Mouse (Mus musculus) liver, embryonic 15.5 days (tissue): ENCODE data around the gene Specc1l. TPM values are rescaled to one million over a fixed set of nuclear protein-coding genes. Genes with fewer than 3 reads are reported as not detected.
A peak's percentile ranks its signal among the peaks of the same experiment; 100 is the strongest.

Source experiments
- ATAC-seq: fragments of 200-750 bp; cut with Nextera tagmentation; 2 replicates; pipeline ENCODE4 v1.8.0; 2017; ENCODE audit warnings: moderate number of reproducible peaks, mild to moderate bottlenecking, moderate library complexity; ENCODE audit not compliant: insufficient read depth
- H3K27ac ChIP-seq: fragments of 300-500 bp; sonication (generic); replicated peaks from 2 replicates; pipeline ENCODE4 v1.5.1; 2015; ENCODE audit warnings: mild to moderate bottlenecking, inconsistent platforms
- H3K27me3 ChIP-seq: fragments of 300-500 bp; sonication (generic); 2 replicates; pipeline ENCODE4 v1.6.1; 2015; ENCODE audit warnings: mild to moderate bottlenecking, inconsistent platforms
- H3K36me3 ChIP-seq: fragments of 300-500 bp; sonication (generic); replicated peaks from 2 replicates; pipeline ENCODE4 v1.6.1; 2015; ENCODE audit warnings: moderate library complexity, mild to moderate bottlenecking, inconsistent platforms
- H3K4me1 ChIP-seq: fragments of 300-500 bp; sonication (generic); replicated peaks from 2 replicates; pipeline ENCODE4 v1.6.1; 2015; ENCODE audit warnings: inconsistent platforms
- H3K4me2 ChIP-seq: fragments of 300-500 bp; sonication (generic); 2 replicates; pipeline ENCODE4 v1.6.1; 2015; ENCODE audit warnings: moderate library complexity, mild to moderate bottlenecking, inconsistent platforms
- H3K4me3 ChIP-seq: fragments of 300-500 bp; sonication (generic); replicated peaks from 2 replicates; pipeline ENCODE4 v1.5.1; 2015; ENCODE audit warnings: mild to moderate bottlenecking, inconsistent platforms
- H3K9ac ChIP-seq: fragments of 300-500 bp; sonication (generic); 2 replicates; pipeline ENCODE4 v1.6.1; 2015; ENCODE audit warnings: moderate library complexity, mild to moderate bottlenecking, inconsistent platforms
- H3K9me3 ChIP-seq: fragments of 300-500 bp; sonication (generic); replicated peaks from 2 replicates; pipeline ENCODE4 v1.6.1; 2016; ENCODE audit warnings: inconsistent platforms
- WGBS: fragments of 180-500 bp; shearing (Covaris S2); methylation state at CpG from one replicate; pipeline ENCODE4 v1.1.7; 2015; ENCODE audit warnings: mixed read lengths; ENCODE audit not compliant: insufficient replicate concordance; 5-methylcytosine and 5-hydroxymethylcytosine counted together
- polyA plus RNA-seq: library from polyadenylated mRNA; unstranded; fragments of >200 nt; fragmentation: Nextera tagmentation; extraction: Ambion mirVana; gene quantifications from 2 replicates; pipeline ENCODE4 v1.2.1, GENCODE M21; 2015

The Specc1l gene
- polyA plus RNA-seq, 1 experiment from 2014 or later = 5.0 TPM

DNA sequence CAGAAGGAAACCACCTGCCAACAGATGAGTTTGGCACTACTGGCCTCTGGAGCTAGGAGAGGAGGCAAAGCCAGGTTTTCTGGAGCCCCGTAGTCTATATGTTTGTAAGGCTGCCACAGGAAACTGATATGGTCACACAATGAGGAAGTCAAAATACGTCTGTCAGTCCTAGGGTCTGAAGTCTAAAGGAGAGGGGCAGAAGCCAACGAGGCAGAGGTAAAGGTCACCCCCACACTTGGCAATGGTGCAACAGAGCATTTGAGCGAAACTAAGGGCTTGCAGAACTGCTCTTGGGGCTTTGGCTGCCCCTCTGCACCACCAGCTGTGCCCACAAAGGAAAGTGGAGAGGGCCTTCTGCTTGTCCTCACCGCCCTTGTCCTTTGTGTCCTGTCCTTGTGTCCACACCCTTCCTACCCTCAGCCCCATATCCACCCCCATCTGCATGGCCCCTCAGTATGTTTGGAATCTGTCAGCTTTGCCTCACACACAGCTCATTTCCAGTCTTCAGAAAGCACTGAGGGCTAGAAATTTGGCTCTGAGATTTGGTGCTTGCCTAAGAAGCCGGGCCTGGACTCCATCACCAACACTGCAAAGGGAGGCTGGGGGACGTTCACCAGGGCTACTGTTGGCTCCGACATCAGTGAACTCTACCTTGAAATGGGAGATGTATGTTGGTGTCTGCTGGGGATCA, 24.4 kb upstream of the Specc1l start:
- ATAC-seq = no peak
- H3K4me2 ChIP-seq = no peak overlapping the region
- no peak overlapping the region for H3K27ac ChIP-seq
- no peak overlapping the region for H3K4me3 ChIP-seq
- no peak overlapping the region for H3K9ac ChIP-seq
- H3K36me3 ChIP-seq = no peaks in the 10 kb centered on the region
- 41% methylated on average over 8 of the region's 8 CpGs for WGBS
- H3K4me1 ChIP-seq = no peaks in the 10 kb centered on the region
- H3K9me3 ChIP-seq = no peaks in the 10 kb centered on the region
- no peaks in the 10 kb centered on the region for H3K27me3 ChIP-seq

DNA sequence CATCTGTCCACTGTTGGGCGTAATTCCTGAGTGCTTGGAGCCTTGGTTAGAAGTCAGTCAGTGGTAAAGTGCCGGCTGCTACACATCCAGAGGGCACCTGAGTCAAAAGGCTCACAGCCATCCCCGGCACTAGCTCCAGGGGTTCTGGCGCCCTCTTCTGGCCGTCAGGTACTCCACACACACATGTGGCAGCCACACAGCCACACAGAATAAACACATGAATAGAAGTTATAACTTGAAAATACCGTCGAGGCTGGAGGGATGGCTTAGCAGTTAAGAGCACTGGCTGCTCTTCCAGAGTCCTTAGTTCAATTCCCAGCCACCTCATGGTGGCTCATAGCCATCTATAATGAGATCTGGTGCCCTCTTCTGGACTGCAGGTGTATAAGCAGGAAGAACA, 20.2 kb upstream of the Specc1l start:
- Histone ChIP-seq H3K9me3 (no peaks in the 10 kb centered on the region), H3K4me1 (no peaks in the 10 kb centered on the region), H3K27me3 (no peaks in the 10 kb centered on the region), H3K36me3 (no peaks in the 10 kb centered on the region), H3K27ac (no peak overlapping the region), H3K4me2 (no peak overlapping the region), H3K9ac (no peak overlapping the region), H3K4me3 (no peak overlapping the region)
- WGBS = 46% methylated on average over 7 of the region's 7 CpGs
- ATAC-seq = no peak

DNA sequence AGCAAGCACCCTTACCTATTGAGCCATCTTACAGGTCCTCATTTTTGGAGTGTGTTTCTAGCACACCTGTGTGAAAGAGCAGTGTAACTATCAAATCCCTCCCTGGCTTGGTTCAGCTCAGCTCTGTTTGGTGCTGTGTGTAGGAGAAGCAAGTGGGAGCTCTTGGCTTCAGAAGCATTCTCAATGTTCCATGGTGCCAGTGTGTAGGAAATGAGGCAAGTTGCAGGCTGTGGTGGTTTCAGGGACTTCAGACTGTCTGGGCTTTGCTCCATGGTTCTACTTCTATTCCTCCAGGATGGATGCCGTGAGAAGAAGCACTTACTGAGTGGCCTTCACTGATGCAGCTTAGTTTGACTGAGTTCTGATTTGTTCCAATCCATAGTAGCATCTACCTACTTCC, 14.1 kb upstream of the Specc1l start:
- H3K9ac ChIP-seq = no peak overlapping the region
- no peaks in the 10 kb centered on the region for H3K27me3 ChIP-seq
- no peak overlapping the region for H3K4me3 ChIP-seq
- WGBS = 56% methylated on average over 1 of the region's 1 CpGs
- H3K9me3 ChIP-seq = no peaks in the 10 kb centered on the region
- H3K4me1 ChIP-seq = no peaks in the 10 kb centered on the region
- ATAC-seq = no peak
- no peak overlapping the region for H3K27ac ChIP-seq
- no peak overlapping the region for H3K4me2 ChIP-seq
- no peaks in the 10 kb centered on the region for H3K36me3 ChIP-seq

DNA sequence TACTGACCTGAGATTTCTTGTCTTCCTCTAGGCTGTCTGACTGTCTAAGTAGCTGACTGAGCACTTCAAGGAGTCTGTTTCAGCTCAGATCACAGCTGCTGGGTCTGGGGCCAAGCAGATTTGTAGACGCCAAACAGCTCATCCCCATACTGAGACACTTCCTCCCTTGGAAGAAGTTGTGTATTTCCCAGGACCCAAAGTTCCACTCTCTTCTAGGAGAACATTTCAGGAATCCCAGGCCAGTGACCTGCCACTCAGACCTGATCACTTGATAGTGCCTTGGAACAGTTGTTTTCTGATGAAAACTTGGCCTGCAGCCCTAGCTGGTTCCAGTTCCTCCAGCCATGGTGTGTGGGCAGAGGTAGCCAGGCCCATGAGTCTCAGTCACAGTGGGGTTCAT, 11.1 kb upstream of the Specc1l start:
- WGBS = 64% methylated on average over 1 of the region's 1 CpGs
- no peak for ATAC-seq

DNA sequence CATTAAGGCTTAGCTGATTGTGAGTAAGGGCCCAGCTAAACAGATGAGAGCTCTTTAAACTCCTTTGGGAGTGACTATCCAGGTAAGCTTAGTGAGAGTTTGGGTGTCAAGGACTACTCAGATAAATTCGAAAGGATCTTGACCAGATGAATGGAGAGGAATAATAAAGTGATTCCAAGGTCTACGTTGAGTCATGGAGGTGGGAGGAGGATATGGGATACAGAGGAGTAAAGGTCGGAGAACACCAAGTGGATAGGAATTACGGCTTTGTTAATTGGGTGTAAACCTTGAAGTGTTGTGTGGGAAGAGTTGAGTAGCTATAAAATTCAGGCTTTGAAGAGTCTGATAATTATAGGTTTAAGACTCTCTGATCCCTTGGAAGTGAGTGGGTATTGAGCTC, 5.7 kb upstream of the Specc1l start:
- no peak overlapping the region for H3K4me3 ChIP-seq
- H3K36me3 ChIP-seq = no peaks in the 10 kb centered on the region
- ATAC-seq = no peak
- H3K4me2 ChIP-seq = no peak overlapping the region
- peaks cover 3% of the 10 kb centered on the region for H3K4me1 ChIP-seq
- no peak overlapping the region for H3K9ac ChIP-seq
- H3K9me3 ChIP-seq = no peaks in the 10 kb centered on the region
- H3K27me3 ChIP-seq = no peaks in the 10 kb centered on the region
- H3K27ac ChIP-seq = no peak overlapping the region
- 55% methylated on average over 4 of the region's 4 CpGs for WGBS

More for the DNA sequence above, 11.1 kb upstream of the Specc1l start:
- no peaks in the 10 kb centered on the region for H3K36me3 ChIP-seq
- H3K9ac ChIP-seq = no peak overlapping the region
- no peak overlapping the region for H3K4me3 ChIP-seq
- H3K4me1 ChIP-seq = no peaks in the 10 kb centered on the region
- H3K9me3 ChIP-seq = no peaks in the 10 kb centered on the region
- H3K27ac ChIP-seq = no peak overlapping the region
- no peaks in the 10 kb centered on the region for H3K27me3 ChIP-seq
- H3K4me2 ChIP-seq = no peak overlapping the region

DNA sequence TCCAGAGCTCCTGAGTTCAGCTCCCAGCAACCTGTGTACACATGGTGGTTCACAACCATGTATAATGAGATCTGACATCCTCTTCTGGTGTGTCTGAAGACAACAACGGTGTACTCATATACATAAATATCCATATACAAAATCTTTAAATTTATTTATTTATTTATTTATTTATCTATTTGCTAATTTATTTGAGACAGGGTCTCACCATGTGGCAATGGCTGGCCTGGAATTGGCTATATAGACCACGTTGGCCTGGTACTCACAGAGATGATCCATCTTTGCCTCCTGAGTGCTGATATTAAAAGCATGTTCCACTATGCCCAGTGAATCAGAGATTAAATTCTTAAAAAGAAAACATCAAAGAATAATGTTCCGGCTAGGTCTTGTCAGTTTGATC, 1.0 kb upstream of the Specc1l start:
- Histone ChIP-seq H3K4me2 (no peak overlapping the region), H3K4me3 (no peak overlapping the region), H3K4me1 (peaks cover 25% of the 10 kb centered on the region), H3K27me3 (no peaks in the 10 kb centered on the region), H3K9me3 (no peaks in the 10 kb centered on the region), H3K9ac (no peak overlapping the region), H3K27ac (no peak overlapping the region), H3K36me3 (no peaks in the 10 kb centered on the region)
- ATAC-seq = no peak
- 74% methylated on average over 3 of the region's 3 CpGs for WGBS

DNA sequence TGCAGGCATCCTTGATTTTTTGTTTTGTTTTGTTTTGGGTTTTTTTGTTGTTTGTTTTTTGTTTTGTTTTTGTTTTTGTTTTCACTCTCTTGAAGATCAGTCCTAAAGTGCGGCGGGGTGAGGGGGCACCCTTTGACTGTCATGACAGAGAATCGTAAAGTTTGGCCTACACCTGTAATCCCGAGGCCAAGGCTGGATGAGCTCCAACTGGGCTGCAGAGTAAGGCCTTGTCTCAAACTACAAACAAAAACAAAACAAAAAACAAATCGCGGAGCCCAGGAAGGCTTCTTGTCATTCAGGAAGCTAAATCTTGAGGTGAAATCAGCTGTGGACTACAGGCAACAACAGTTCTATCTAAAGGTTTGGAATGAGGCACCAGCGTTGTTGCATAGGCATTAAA, 1.1 kb downstream of the Specc1l start:
- 53% methylated on average over 7 of the region's 7 CpGs for WGBS
- H3K9ac ChIP-seq = peak overlapping the region; percentile 90

DNA sequence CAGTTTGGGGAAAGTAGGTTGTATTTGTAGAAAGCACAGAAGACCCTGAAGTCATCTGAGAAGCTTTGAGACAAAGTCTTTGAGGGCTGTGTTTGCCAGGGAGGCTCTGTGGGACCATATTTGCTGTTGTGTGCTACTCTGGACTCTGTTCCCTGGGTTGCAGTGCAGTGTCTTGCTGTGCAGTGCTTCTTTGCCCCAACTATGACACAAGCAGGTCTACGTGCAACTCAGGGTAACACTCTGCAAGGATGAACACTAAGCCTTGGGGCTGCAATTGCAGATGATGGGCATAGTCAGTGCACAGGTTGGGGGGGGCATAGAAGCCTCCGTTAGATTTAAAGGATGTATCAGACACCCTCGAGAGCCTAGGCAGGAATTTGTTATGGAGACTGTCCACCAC, 8.8 kb downstream of the Specc1l start:
- no peaks in the 10 kb centered on the region for H3K9me3 ChIP-seq
- H3K4me1 ChIP-seq = peaks cover 30% of the 10 kb centered on the region
- H3K36me3 ChIP-seq = no peaks in the 10 kb centered on the region
- ATAC-seq = peak; percentile 51; the same call in 1 of the 2 replicates
- H3K4me3 ChIP-seq = no peak overlapping the region
- WGBS = 50% methylated on average over 3 of the region's 3 CpGs
- H3K9ac ChIP-seq = no peak overlapping the region
- no peak overlapping the region for H3K4me2 ChIP-seq
- H3K27ac ChIP-seq = no peak overlapping the region
- H3K27me3 ChIP-seq = no peaks in the 10 kb centered on the region

More for the DNA sequence above, 1.1 kb downstream of the Specc1l start:
- H3K27me3 ChIP-seq = no peaks in the 10 kb centered on the region
- no peaks in the 10 kb centered on the region for H3K9me3 ChIP-seq
- no peak overlapping the region for H3K27ac ChIP-seq
- peaks cover 25% of the 10 kb centered on the region for H3K4me1 ChIP-seq
- H3K4me2 ChIP-seq = peak overlapping the region; percentile 96
- peak overlapping the region; percentile 91 for H3K4me3 ChIP-seq
- no peak for ATAC-seq
- H3K36me3 ChIP-seq = no peaks in the 10 kb centered on the region

DNA sequence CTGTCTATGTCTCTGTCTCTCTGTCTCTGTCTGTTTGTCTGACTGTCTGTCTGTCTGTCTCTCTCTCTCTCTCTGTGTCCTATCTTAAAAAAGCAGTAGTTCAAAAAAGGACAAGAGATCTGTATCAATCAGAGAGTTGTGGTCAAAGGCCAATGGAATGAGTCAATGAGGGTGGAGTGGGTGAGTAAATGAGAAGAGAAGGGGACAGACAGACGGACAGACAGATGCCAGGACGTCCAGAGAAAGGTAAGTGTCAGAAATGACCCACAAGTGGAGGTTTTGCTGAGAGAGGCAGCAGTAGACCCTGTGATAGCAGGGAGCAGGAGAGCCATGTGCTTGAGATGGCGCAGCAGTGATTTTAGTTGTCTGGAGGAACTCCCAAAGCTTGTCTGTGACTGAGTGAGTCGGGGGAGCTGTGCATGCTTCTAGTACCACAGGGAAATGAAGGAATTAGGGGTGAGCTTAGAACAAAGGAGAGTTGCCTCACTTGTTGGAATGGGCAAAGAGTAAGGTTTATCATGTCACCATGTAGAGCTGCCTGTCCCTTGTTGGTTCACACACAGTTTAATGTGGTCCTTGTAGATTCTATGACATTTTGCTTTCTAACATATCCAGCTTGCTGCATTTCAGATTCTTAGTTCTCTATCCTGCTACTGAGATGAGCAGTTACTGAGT, 10.2 kb downstream of the Specc1l start:
- WGBS = 43% methylated on average over 4 of the region's 4 CpGs
- Histone ChIP-seq H3K27me3 (no peaks in the 10 kb centered on the region), H3K9ac (no peak overlapping the region), H3K4me3 (no peak overlapping the region), H3K9me3 (no peaks in the 10 kb centered on the region), H3K27ac (no peak overlapping the region), H3K4me2 (no peak overlapping the region), H3K4me1 (peaks cover 30% of the 10 kb centered on the region), H3K36me3 (no peaks in the 10 kb centered on the region)
- no peak for ATAC-seq

DNA sequence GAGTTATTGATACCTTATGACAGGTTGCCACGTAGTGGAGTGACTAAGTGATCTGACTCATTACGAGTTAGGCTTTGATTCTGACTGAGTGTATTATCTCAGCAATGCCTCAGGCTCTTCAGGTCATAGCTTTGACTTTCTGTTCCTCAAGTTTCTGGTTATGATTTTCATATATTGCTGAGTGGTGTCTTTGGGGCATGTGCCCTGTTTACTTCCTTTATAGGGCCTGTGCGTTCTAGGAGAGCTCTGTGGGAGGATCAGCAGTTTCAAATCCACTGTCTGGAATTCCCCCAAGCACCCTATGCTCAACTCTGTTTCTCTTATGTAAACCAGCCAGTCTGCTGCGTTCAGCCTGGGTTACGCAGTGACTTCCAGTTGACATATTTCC, 10.7 kb downstream of the Specc1l start:
- Histone ChIP-seq H3K27me3 (no peaks in the 10 kb centered on the region), H3K9me3 (no peaks in the 10 kb centered on the region), H3K9ac (no peak overlapping the region), H3K4me2 (no peak overlapping the region), H3K4me3 (no peak overlapping the region), H3K27ac (no peak overlapping the region), H3K36me3 (no peaks in the 10 kb centered on the region), H3K4me1 (peaks cover 32% of the 10 kb centered on the region)
- WGBS = 47% methylated on average over 5 of the region's 5 CpGs
- ATAC-seq = peak; percentile 49; the same call in 1 of the 2 replicates

DNA sequence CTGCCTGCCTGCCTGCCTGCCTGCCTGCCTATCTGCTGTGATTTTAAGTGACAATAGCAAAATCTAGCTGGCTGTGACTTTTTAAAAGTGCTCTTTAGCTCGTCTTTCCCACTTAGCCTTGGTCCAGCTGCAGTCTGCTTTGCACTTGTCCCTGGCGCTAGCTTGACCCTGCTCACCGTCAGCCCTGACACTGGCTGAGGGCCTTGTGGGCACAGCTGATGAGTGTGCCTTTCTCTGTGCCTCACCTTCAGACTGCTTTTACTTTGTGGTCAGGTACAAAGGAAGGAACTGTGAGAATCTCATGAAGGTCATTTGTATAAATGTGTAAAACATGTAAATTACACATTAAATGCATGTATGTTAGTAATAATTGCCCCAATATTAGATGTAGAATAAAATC, 12.3 kb downstream of the Specc1l start:
- H3K9ac ChIP-seq = no peak overlapping the region
- no peaks in the 10 kb centered on the region for H3K9me3 ChIP-seq
- peaks cover 32% of the 10 kb centered on the region for H3K4me1 ChIP-seq
- no peaks in the 10 kb centered on the region for H3K27me3 ChIP-seq
- H3K27ac ChIP-seq = no peak overlapping the region
- H3K4me2 ChIP-seq = no peak overlapping the region
- H3K36me3 ChIP-seq = 0 out of 2 replicates have a peak, but pooled peaks cover 3% of the 10 kb centered on the region
- 63% methylated on average over 3 of the region's 3 CpGs for WGBS
- no peak for ATAC-seq
- no peak overlapping the region for H3K4me3 ChIP-seq
